Mouse (Mus musculus) heart, embryonic 14.5 days (tissue): ENCODE results near the gene Tbxas1. TPM values are rescaled to one million over a fixed set of nuclear protein-coding genes. Genes with fewer than 3 reads are reported as not detected.

Experiments used
- ATAC-seq: fragments of 200-750 bp; cut with Nextera tagmentation; 2 replicates; pipeline ENCODE4 v1.8.0; 2017; ENCODE audit warnings: low read depth, moderate TSS enrichment; ENCODE audit not compliant: insufficient number of reproducible peaks, insufficient read depth, low FRiP score
- H3K27ac ChIP-seq, 2 experiments: fragments of 200-500 bp in 1 of 2; fragments of 300-500 bp in 1 of 2; sonication (generic) in 1 of 2; replicated peaks in 1 of 2; 2 replicates each; pipeline ENCODE4 v1.5.1; 2012 to 2014; ENCODE audit warnings: low read depth in 2 of 2, low read length in 2 of 2, control low read depth in 1 of 2, mild to moderate bottlenecking in 1 of 2, mixed read lengths in 1 of 2; ENCODE audit not compliant: control insufficient read depth in 1 of 2, insufficient read depth in 1 of 2
- H3K27me3 ChIP-seq: fragments of 300-500 bp; sonication (generic); 2 replicates; pipeline ENCODE4 v1.6.1; 2014; ENCODE audit warnings: mild to moderate bottlenecking, low read length, control low read depth; ENCODE audit not compliant: control insufficient read depth, insufficient read depth
- H3K36me3 ChIP-seq: fragments of 300-500 bp; sonication (generic); 2 replicates; pipeline ENCODE4 v1.6.1; 2014; ENCODE audit warnings: mild to moderate bottlenecking, control low read depth, low read length, mixed read lengths; ENCODE audit not compliant: control insufficient read depth, insufficient read depth
- H3K4me1 ChIP-seq, 2 experiments: fragments of 200-500 bp in 1 of 2; fragments of 300-500 bp in 1 of 2; sonication (generic) in 1 of 2; 2 replicates each; pipeline ENCODE4 v1.6.1; 2012 to 2014; ENCODE audit warnings: low read length in 2 of 2, control low read depth in 1 of 2, mixed read lengths in 1 of 2; ENCODE audit not compliant: control insufficient read depth in 2 of 2, insufficient read depth in 2 of 2
- H3K4me2 ChIP-seq: fragments of 300-500 bp; sonication (generic); 2 replicates; pipeline ENCODE4 v1.6.1; 2014; ENCODE audit warnings: mild to moderate bottlenecking, low read length
- H3K4me3 ChIP-seq, 2 experiments: fragments of 200-500 bp in 1 of 2; fragments of 300-500 bp in 1 of 2; sonication (generic) in 1 of 2; 2 replicates each; pipeline ENCODE4 v1.5.1; 2012 to 2014; ENCODE audit warnings: low read length in 2 of 2, mild to moderate bottlenecking in 2 of 2, control low read depth in 1 of 2, low read depth in 1 of 2, moderate library complexity in 1 of 2; ENCODE audit not compliant: control insufficient read depth in 1 of 2, insufficient read depth in 1 of 2
- H3K9ac ChIP-seq: fragments of 300-500 bp; sonication (generic); 2 replicates; pipeline ENCODE4 v1.6.1; 2014; ENCODE audit warnings: mild to moderate bottlenecking, low read length
- H3K9me3 ChIP-seq: fragments of 300-500 bp; sonication (generic); 2 replicates; pipeline ENCODE4 v1.6.1; 2016; ENCODE audit warnings: low read length, control low read depth; ENCODE audit not compliant: control insufficient read depth
- WGBS: fragments of 180-500 bp; shearing (Covaris S2); extraction: QIAGEN DNeasy Blood & Tissue Kit; methylation state at CpG from one replicate; pipeline ENCODE4 v1.1.7; 2014; 5-methylcytosine and 5-hydroxymethylcytosine counted together
- polyA plus RNA-seq: library from polyadenylated mRNA; unstranded; fragments of >200 nt; fragmentation: Nextera tagmentation; extraction: Ambion mirVana; gene quantifications from 2 replicates; pipeline ENCODE4 v1.2.1, GENCODE M21; 2014

The Tbxas1 gene
- polyA plus RNA-seq, 1 experiment from 2014 or later: 1.5 TPM

GRCm38 (mm10) chr6:39033676-39034075 lies 158.5 kb downstream of the Tbxas1 start:
- no peak overlapping the region for H3K9ac ChIP-seq
- H3K27me3 ChIP-seq: no peaks in the 10 kb centered on the region
- H3K4me1 ChIP-seq: no peaks in the 10 kb centered on the region; a peak in 1 of 4 replicates
- H3K9me3 ChIP-seq: no peaks in the 10 kb centered on the region
- H3K4me2 ChIP-seq: no peak overlapping the region
- H3K27ac ChIP-seq: no peak overlapping the region
- H3K4me3 ChIP-seq: no peak overlapping the region
- no peaks in the 10 kb centered on the region for H3K36me3 ChIP-seq
- WGBS: 84% methylated on average over 7 of the region's 7 CpGs
- ATAC-seq: no peak

- 82% methylated on average over 6 of the region's 6 CpGs for WGBS
- Histone ChIP-seq H3K4me2 (no peak overlapping the region), H3K4me3 (no peak overlapping the region), H3K4me1 (no peaks in the 10 kb centered on the region; a peak in 1 of 4 replicates), H3K27ac (no peak overlapping the region), H3K9me3 (no peaks in the 10 kb centered on the region), H3K27me3 (no peaks in the 10 kb centered on the region), H3K9ac (no peak overlapping the region), H3K36me3 (no peaks in the 10 kb centered on the region)
- no peak for ATAC-seq
Observed at GRCm38 (mm10) chr6:39035039-39035438, 159.8 kb downstream of the Tbxas1 start.

- Histone ChIP-seq H3K36me3 (no peaks in the 10 kb centered on the region), H3K9ac (no peak overlapping the region), H3K4me1 (no peaks in the 10 kb centered on the region; a peak in 1 of 4 replicates), H3K4me3 (no peak overlapping the region), H3K27me3 (no peaks in the 10 kb centered on the region), H3K9me3 (no peaks in the 10 kb centered on the region), H3K4me2 (no peak overlapping the region), H3K27ac (no peak overlapping the region)
- ATAC-seq: no peak
- WGBS: 87% methylated on average over 4 of the region's 4 CpGs
Observed at GRCm38 (mm10) chr6:39036204-39036603, 161.0 kb downstream of the Tbxas1 start.

- WGBS: 64% methylated on average over 9 of the region's 9 CpGs
Observed at GRCm38 (mm10) chr6:39040451-39040850, 165.2 kb downstream of the Tbxas1 start.

GRCm38 (mm10) chr6:39049141-39049540 lies 173.9 kb downstream of the Tbxas1 start:
- WGBS: 53% methylated on average over 5 of the region's 5 CpGs
- H3K27ac ChIP-seq: no peak overlapping the region
- H3K36me3 ChIP-seq: no peaks in the 10 kb centered on the region

More at GRCm38 (mm10) chr6:39040451-39040850, 165.2 kb downstream of the Tbxas1 start:
- no peak overlapping the region for H3K4me2 ChIP-seq
- no peak overlapping the region for H3K9ac ChIP-seq
- H3K4me3 ChIP-seq: no peak overlapping the region
- no peak for ATAC-seq
- no peaks in the 10 kb centered on the region for H3K9me3 ChIP-seq
- no peaks in the 10 kb centered on the region for H3K27me3 ChIP-seq
- no peaks in the 10 kb centered on the region for H3K36me3 ChIP-seq
- H3K4me1 ChIP-seq: no peaks in the 10 kb centered on the region; a peak in 1 of 4 replicates
- no peak overlapping the region for H3K27ac ChIP-seq

GRCm38 (mm10) chr6:39050836-39051235 lies 175.6 kb downstream of the Tbxas1 start:
- H3K4me2 ChIP-seq: no peak overlapping the region
- H3K36me3 ChIP-seq: no peaks in the 10 kb centered on the region
- H3K4me1 ChIP-seq: peaks cover 7 to 11% of the 10 kb centered on the region in 2 experiments
- no peaks in the 10 kb centered on the region for H3K27me3 ChIP-seq
- no peak overlapping the region for H3K9ac ChIP-seq
- H3K4me3 ChIP-seq: no peak overlapping the region
- WGBS: 57% methylated on average over 6 of the region's 6 CpGs
- no peak overlapping the region for H3K27ac ChIP-seq
- H3K9me3 ChIP-seq: no peaks in the 10 kb centered on the region
- ATAC-seq: no peak

More at GRCm38 (mm10) chr6:39049141-39049540, 173.9 kb downstream of the Tbxas1 start:
- no peak for ATAC-seq
- H3K4me2 ChIP-seq: no peak overlapping the region
- H3K27me3 ChIP-seq: no peaks in the 10 kb centered on the region
- H3K9ac ChIP-seq: no peak overlapping the region
- H3K4me1 ChIP-seq: peaks cover 3% of the 10 kb centered on the region in 2 experiments; a peak in 1 of 4 replicates
- no peak overlapping the region for H3K4me3 ChIP-seq
- H3K9me3 ChIP-seq: no peaks in the 10 kb centered on the region

- H3K4me2 ChIP-seq: no peak overlapping the region
- H3K9ac ChIP-seq: no peak overlapping the region
- no peak overlapping the region for H3K4me3 ChIP-seq
- no peak overlapping the region for H3K27ac ChIP-seq
- peaks cover 11 to 16% of the 10 kb centered on the region in 2 experiments for H3K4me1 ChIP-seq
- WGBS: 54% methylated on average over 9 of the region's 9 CpGs
- no peaks in the 10 kb centered on the region for H3K36me3 ChIP-seq
- no peak for ATAC-seq
- H3K27me3 ChIP-seq: no peaks in the 10 kb centered on the region
- no peaks in the 10 kb centered on the region for H3K9me3 ChIP-seq
Observed at GRCm38 (mm10) chr6:39051799-39052556, 176.8 kb downstream of the Tbxas1 start.
